Mouse (Mus musculus): ENCODE data around the gene Ezr.

Gene Ezr

DNA sequence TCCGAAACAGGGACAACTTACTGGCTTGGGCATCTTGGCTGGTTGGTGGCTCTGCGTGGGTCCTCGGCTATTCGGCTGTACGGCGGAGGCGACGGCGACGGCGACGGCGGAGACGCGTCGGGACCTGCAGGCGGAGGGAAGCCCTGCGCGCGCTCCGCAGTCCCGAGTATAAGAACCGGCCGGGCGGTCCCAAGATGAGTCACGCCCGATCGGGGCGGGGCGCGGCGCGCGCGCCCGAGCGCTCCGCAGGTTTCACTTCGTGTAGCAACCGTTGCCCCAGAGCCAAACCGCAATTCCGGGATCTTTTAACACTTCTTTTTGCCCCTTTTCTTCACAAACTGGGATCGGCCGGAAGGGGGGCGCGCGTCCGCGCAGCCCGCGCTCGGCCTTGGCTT, at the start of gene Ezr:
Gene Ezr (minus strand): TSS at position 174 of the 395 bp plus-strand sequence.
- peak; percentile 70 for DNase-seq (ENCODE audit: low spot score)

DNA sequence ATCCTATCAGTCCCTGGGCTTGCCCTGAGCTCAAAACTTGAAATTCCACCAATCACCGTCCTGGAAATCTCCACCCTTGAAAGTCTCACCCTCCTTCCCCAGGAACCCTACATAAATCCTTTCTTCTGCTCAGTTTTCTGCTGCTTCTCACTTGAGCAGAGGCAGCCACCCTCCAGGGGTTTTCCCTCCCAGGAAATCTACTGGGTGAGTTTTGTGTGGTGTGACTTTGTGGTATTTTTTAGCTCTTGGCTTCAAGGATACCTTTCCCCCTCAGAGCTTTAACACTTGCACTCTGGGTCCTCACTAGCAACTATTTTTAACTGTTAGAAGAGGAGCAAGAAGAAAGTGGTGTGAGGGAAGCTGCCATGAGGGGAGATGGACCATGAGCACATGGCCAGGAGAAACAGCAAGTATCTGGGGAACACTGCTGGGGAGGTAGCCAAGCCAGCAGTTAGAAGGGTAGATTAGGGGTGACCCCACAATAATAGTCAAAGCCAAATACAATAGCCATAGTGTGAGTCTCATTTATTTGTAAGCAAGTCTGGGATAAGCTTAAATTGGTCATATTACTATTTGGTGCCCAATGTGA, 47.5 kb upstream of the Ezr start:
- DNase-seq (ENCODE audit: low spot score): no peak

DNA sequence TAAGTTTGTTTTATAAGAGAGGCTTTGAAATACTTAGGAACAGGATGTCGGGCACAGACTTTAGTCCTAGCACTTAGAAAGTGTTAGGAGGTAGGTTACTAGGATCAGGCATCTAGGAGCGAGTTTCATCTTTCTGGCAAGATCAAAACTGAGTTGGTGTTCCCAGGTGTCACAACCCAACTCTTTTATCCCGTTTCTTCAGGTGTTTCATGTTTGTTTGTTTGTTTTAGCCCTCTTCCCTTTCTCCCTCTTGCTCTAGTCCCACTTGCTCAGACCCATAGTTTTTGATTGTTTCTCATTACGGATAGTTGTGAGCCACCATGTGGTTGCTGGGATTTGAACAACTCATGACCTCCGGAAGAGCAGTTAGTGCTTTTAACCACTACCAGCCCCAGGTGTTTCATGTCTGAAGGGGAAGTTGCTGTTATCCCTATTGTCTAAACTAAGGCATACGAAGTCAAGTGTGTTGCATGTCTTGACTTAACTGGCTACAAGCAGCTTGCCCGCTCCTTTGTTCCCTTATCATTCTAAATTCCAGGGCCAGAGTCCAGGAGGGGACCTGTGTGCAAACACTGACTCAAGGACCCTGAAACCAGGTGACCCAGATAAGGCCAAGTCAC, 46.1 kb upstream of the Ezr start:
- DNase-seq (ENCODE audit: low spot score): no peak

DNA sequence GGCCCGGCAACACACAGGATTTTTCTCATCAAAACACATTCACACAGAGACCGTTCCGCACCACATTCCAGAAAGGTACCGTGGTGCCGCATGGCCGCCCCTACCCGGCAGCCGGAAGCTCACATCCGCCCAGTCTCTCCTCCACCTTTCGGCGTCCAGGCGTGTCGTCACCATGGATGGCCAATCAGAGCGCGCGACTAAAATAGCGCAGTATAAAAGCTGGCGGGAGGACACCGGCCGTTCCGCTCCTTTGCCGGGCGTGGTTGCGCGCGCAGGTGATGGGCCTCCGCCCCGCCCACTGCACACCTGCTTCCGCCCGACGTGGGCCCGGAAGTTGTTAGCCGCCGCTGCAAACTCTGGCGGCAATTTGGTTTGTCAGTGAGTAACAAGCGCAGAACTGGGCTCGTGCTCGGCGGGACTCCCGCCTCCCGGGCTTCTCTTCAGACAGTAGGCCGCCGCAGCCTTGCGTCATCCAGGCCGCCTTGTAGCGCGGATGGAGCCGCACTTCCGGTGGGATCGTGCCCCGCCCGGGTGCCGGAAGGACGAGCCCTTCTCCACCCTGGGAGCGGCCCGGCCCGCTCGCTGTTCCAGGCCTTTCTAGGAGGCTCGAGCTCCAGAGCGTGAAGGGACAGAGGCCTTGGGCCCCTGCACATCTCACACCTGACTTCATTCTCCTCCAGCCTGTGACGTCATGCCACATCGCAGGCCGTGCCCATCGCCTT, 45.3 kb upstream of the Ezr start:
- peak; percentile 80 for DNase-seq (ENCODE audit: low spot score)

DNA sequence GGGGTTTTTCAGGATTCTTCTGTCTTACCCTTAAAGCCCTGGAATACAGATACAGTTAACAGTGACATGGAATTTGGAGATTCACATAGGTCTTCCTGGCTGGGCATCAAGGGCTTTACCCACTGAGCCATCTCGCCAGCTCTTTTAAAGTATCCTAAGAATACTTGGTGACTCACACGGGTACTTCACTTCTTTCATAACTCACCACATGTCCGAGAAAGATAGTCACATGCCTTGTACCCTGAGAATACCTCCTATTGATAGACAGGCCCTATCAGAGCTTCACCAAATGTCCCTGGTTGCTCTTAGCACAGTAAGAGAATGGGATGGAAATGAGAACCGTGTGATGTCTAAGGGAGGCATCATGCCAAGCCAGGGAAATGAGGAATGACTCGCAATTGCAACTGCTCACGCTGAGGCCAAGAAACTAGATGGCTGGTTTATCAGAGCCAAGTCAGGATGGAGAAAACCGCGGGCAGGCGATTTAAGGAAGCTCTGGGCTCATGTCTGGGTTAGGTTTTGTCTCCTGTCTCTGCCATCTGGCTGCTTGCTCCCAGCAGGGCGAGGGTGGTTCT, 44.7 kb upstream of the Ezr start:
- no peak for DNase-seq (ENCODE audit: low spot score)

GRCm38 (mm10) chr17:6816796-6817195, 34.2 kb upstream of the Ezr start:
- DNase-seq (ENCODE audit: low spot score): no peak

DNA sequence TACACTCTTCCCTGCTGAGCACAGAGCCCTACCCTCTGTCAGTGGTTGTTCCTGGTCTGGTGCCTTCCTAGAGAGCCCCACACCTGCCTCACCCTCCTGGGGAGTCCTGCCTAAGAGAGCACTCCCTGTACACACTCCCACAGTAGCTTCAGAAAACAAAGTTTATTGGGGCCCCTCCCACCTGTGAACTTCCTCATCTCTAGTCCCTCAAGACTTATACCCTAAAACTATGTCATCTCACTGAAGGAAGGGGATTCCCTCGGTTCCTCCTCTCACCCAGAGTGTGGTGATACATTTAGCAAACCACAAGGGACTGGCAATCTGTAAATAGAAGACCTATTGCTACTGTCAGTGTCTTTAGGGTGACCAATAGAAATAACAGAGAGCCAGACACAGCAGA, 33.6 kb upstream of the Ezr start:
- no peak for DNase-seq (ENCODE audit: low spot score)

- no peak for DNase-seq (ENCODE audit: low spot score)
Measured at GRCm38 (mm10) chr17:6814656-6815055, 32.1 kb upstream of the Ezr start.

DNA sequence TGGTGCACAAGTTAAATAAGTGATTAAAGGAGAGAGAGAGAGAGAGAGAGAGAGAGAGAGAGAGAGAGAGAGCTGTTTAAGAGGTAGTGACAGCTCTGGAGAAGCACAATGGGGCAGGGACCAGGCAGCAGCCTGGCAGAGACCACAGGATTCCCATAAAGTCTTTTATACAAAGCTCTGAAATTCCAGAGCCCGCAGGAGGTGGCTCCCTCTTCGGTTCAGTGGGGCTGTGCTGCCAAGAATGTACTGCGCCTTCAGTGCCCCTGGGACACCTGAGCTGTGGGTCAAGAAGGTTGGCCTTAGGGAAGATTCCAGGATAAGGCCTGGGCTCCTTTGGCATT, 30.2 kb upstream of the Ezr start:
- DNase-seq (ENCODE audit: low spot score): no peak

DNA sequence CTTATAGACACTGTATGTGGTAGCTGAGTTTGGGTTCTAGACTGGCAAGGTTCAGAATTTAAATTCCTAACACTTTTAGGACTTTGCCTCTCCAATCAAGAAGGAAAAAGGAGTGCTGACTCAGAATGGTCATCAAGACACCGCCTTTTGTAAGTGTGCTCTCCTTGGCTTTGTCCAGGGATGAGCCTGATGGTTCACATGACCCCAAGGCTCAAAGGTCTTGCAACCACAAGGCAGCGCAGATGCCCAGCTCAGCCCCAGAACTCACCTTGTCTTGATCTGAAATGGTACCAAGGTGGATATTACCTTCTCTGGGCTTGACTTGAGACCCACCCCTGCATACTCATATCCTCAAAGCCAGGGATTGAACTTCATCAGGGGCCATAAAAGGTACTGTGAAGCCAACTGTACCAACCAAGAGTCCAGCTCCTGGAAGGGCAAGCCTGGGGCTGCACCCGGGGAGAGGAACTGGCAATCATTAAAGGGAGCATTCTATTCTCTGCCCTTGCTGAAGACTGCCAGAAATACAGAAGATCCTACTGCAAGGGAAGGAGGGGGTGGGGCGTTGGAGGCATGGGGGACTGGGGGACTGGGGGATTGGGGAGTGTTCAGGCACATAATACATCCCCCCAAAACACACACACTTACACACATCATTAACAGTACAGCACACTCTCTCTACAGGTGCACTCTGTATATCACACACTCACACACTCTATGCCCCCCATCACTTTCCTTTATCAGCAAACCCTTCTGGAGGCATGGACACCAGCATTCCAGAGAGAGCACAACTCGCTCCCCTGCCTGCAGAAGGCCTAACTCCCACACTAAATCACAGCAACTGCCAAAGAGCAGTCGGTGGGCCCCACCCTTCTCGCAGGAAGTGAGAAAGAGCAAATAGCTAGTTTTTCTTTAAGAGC, 29.6 kb upstream of the Ezr start:
- no peak for DNase-seq (ENCODE audit: low spot score)

- DNase-seq (ENCODE audit: low spot score): no peak
Measured at GRCm38 (mm10) chr17:6809331-6809730, 26.7 kb upstream of the Ezr start.

DNA sequence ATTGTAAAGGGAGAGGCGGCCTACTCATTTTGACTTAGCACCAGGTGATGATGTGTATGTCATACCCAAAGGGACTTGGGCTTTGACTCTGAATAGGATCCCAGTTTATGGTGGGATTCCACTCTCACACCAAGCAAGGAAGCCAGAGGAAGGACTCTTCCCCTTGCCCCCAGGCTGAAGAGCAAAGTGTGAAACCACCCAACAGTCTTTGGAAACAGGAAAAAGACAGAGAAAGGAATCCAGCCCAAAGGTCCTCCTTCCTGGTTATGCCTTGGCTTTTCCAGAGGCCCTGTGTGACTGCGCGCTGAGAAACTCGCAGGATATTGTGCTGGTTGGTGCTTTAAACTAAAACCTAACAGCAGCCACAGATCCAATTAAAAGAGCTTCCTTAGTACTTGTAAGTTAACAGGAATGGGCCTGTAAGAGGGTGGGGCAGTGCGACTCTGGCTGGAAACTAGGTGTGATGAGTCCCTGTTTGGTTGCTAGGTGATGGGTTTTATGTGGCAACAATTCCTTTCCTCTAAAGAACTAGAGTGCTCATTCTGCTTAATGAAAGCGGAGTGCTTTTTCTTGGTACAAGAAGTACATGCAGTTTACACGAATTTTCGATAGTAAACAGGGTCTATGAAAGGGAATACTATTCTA, 26.1 kb upstream of the Ezr start:
- DNase-seq (ENCODE audit: low spot score): no peak

- DNase-seq (ENCODE audit: low spot score): no peak
Measured at GRCm38 (mm10) chr17:6807827-6808520, 25.4 kb upstream of the Ezr start.

GRCm38 (mm10) chr17:6804853-6805543, 22.4 kb upstream of the Ezr start:
- DNase-seq (ENCODE audit: low spot score): no peak

- DNase-seq (ENCODE audit: low spot score): no peak
Measured at GRCm38 (mm10) chr17:6804111-6804510, 21.5 kb upstream of the Ezr start.

- DNase-seq (ENCODE audit: low spot score): no peak
Measured at GRCm38 (mm10) chr17:6803614-6804013, 21.0 kb upstream of the Ezr start.

DNA sequence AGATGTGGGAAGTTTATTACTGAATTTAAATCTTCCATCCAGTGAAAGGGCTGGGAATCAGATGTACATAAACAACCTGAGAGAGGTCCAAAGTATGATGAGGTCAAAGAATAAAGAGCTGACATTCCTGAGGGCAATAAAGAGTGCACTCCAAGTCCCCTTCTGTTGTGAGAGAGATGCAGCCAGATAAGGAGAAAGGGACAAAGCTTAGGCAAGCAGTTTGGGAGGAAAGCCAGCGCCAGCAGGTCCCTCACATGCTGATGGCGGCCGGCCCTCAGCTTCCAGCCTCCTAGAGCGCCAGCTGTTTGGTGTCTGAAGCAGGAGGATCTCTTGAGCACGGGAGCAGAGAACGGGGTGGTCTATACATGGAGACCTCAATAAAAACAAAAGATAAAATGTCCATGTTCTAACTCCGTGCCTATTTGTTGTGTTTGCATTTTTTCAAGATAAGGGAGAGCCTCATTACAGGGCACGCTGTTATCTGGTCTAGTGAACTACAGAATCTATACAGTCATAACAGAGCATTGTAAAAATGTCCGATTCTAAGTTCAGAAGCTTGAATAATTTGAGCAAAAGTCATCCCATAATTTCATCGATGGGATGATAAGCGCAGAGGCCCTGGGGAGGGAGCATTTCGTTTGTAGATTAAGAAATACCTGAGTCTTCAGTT, 15.9 kb upstream of the Ezr start:
- DNase-seq (ENCODE audit: low spot score): no peak

- DNase-seq (ENCODE audit: low spot score): no peak
Measured at GRCm38 (mm10) chr17:6797471-6797870, 14.9 kb upstream of the Ezr start.

- no peak for DNase-seq (ENCODE audit: low spot score)
Measured at GRCm38 (mm10) chr17:6794160-6794751, 11.7 kb upstream of the Ezr start.
